Mouse (Mus musculus): ENCODE data around the gene Rwdd3. TPM values are rescaled to one million over a fixed set of nuclear protein-coding genes. Genes with fewer than 3 reads are reported as not detected.

Gene Rwdd3
- 1 to 10 TPM; 2.3 to 2.4 TPM for total RNA-seq (2021)
- long read RNA-seq, experiment 1, partial matches to known transcripts, result 0 of 2 reads
- long read RNA-seq, experiment 1, other reads (novel, unspliced or antisense), result 1 of 2 reads
- long read RNA-seq, experiment 2, partial matches to known transcripts, result 0 of 6 reads
- long read RNA-seq, experiment 2, other reads (novel, unspliced or antisense), result 2 of 6 reads

DNA sequence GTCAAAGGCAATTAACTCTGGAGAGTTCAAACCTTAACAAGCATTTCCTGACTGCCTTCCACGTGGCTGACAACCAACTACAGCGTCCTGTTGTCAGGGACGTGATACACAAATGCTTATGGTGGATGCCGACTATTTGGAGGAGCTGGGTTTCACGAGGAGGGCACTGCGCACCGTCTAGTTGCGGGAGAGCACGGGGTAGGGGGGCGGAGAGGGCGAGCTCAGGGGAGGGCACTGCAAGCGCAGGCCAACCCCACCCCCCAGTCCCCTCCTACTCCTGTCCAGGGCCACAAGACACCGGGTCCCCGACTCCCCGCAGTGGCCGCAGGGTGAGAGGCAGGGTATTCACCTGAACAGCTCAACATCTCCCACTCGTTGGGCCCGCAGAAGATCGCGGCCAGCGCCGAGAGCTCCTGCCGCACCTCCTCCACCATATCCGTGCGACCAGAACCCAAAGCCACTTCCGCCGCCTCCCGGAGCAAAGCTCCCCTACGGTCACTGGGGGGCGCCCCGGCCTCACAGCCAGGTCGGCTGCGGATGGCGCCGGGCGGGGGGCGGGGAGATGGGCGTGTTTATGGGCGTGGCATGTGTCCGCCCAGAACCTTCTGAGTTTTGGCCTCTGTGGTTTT lies at the start of gene Rwdd3:
Gene Rwdd3 (minus strand): TSS at position 453 of the 629 bp plus-strand sequence.
- peak; percentile 89 for DNase-seq
- intact Hi-C loops (cut with DNase I; ENCODE audit: low total_unique reads), result no loop called here

DNA sequence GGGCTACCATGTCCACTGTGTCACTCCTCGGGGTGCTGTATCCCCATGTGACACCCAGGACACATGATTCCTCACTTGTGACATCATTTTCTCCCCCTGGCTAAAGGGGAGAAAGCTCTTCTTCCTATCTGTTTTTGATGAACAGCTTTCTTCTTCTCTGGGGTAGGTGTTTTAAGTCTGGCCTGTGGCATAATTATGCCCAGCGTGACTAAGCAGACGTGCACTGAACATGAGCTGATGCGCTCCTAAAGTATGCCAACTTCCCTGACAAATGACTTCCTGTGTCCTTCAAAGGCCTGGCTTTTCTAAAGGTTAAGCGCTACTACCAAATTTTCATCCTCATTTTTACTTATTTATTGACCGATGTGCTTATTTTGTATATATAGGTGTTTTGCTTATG lies 45.5 kb upstream of the Rwdd3 start:
- intact Hi-C loops (cut with DNase I; ENCODE audit: low total_unique reads), result no loop called here
- no peak for DNase-seq

DNA sequence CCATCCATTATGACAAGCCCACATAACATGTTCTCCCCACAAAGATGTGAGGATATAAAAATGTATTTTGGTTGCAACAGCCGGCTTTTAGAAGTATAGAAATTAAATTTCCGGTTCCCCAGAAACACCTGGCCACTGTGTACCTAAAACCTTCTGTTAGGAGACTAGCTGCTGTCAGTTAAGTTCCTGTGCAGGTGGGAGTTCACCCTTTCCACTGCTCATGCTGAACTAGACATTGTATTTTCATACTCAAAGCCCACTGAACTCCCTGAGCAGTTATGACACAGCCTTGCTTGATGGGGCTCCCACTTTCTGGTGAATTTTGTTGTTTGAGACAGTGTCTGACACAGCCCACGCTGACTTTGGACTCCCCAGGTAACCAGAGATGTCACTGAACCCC lies 42.0 kb upstream of the Rwdd3 start:
- DNase-seq, result no peak
- intact Hi-C loops (cut with DNase I; ENCODE audit: low total_unique reads), result no loop called here

DNA sequence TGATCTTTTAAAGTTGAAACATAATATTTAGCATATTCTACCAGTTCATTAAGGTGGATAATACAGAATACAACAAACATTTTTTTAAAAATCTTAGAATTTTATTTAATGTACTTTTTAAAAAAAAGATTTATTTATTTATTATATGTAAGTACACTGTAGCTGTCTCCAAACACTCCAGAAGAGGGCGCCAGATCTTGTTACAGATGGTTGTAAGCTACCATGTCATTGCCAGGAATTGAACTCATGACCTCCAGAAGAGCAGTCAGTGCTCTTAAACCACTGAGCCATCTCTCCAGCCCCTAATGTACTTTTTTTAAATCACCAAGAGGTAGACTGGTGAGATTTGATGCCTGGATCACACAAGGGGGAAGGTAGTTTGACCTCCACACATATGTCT lies 40.7 kb upstream of the Rwdd3 start:
- intact Hi-C loops (cut with DNase I; ENCODE audit: low total_unique reads), result no loop called here
- no peak for DNase-seq

DNA sequence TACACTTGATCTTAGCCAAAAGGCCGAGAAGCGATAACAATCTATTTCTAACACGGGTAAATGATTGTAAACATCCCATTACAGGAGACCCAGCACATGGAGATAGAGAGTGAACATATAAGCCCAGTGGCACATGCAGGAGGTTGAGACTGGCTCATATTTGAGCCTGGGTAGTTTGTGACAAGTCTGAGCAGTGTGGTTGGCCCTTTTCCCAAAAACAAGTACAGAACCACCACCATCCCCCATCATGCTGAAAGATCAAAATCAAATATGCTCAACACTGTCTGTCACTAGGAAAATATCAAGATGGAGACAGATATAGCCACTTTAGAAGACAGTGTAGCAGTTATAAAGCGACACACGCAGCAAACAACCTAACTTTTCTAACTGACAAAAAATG lies 37.5 kb upstream of the Rwdd3 start:
- DNase-seq, result no peak
- intact Hi-C loops (cut with DNase I; ENCODE audit: low total_unique reads), result no loop called here

DNA sequence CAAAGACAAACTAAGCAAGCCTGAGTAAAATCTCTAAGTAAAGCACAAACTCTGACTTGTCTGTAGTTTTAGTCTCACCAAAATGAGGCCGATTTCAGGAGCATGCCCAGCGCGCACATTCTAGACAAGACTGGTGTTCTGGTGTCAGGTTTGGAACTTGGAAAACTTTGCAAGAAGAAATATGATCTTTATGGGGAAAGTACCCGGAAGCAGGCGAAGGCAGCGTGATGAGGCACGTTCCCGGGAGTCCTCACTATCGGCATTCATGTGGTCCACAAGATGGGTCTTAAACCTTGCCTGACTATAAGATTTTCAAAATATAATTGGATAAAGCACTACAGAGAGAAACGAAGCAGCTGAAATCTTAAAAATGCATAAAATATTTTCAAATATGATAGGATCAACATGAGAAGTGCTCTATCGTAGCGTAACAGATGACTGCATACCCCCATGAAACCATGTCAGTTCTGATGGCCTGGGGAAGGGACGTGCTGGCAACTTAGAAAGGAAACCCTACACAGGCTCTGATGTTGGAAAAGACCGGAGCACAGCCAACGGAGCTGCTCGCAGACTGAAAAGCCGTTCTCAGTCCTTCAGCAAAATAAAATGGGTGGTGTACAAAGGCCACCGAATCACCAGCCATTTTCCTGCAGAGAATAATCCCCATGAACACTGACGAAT lies 34.8 kb upstream of the Rwdd3 start:
- peak; percentile 15 for DNase-seq
- intact Hi-C loops (cut with DNase I; ENCODE audit: low total_unique reads), result no loop called here

DNA sequence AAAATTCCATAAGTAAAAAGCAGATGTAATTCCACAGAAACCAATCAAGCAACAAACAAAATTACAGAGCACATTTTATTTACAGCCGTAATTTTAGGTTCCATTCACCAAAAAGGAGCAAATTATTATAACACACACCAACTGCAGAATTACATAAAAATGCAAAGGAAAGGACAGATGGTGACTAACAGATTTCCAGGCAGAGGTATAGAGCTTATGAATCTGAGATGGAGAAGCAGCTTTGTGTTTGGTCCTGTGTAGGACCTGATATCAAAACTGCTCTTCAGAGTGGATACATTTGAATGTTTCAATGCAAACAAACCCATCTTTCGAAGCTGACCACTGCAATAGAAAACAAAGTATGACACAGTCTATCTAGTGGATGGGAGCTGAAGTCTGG lies 31.1 kb upstream of the Rwdd3 start:
- DNase-seq, result no peak
- intact Hi-C loops (cut with DNase I; ENCODE audit: low total_unique reads), result no loop called here

DNA sequence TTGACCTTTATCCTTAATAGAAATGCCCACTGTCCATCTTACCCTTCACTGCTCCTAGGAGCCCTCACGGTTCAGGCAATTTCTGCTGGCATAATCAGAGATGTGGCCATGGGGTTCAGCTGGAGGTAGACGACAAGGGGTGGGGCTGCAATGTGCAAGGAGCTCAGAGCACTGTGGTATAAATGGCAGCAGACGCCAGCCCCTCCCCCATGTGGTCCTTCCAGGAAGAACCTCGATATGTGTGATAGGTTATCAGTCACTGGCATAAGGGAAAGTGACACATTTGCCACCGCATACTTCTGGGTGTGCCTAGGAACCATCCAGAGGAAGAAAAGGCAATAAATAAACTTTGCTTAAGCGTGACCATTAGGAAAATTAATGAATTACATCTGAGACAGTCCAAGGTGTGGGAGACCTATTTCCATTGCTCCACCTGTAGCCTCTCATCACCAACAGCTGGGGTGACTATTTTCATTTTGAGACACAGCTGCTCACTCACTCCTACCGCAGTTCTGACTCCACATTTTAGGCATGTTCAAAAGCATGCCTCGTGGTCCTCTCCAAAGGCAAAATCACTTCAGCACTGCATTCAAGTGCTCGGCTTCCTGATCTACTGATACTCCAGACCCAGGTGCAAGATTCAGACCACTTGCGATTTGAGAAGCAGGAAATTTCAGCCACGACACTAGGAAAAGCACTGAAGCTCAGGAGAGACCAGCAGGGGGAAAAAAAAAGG lies 29.7 kb upstream of the Rwdd3 start:
- intact Hi-C loops (cut with DNase I; ENCODE audit: low total_unique reads), result no loop called here

DNA sequence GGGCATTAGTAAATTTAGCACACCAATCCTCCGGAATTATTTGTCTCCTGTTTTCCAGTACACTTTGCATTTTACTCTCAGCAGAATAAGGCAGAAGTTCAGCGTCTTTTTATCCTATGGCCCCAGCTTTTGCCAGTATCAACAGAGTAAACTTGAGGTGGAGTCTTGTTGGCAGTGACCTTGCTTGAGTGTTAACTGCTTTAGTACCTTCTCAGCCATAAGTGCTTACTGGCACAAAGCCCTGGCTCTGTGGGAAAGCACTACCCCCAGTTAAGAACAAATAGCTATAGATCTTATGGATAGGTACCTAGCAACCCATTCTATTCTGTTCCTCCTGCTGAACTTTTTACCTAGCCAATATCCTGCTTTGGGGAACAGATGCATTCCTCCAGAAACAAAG lies 17.7 kb upstream of the Rwdd3 start:
- DNase-seq, result no peak
- intact Hi-C loops (cut with DNase I; ENCODE audit: low total_unique reads), result no loop called here

More for the DNA sequence above, 29.7 kb upstream of the Rwdd3 start:
- DNase-seq, result no peak

DNA sequence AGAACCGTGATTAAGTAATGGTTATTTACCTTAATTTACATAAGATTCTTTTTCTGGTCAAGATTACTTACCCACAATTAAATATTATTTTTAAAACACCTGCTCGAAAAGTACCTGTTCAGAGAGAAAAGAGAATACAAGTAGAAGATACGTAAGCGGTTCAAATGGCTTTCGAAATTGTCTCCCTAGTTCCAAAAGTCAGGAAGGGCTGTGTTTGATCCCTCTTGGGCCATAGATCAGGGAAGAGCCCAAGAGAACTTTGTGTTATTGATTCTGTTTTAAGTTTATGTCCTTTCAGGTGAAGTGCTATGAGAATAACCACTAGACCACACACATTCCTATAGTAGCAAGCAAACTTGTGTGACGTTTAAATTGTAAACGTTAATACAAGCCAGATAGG lies 16.0 kb upstream of the Rwdd3 start:
- DNase-seq, result no peak

DNA sequence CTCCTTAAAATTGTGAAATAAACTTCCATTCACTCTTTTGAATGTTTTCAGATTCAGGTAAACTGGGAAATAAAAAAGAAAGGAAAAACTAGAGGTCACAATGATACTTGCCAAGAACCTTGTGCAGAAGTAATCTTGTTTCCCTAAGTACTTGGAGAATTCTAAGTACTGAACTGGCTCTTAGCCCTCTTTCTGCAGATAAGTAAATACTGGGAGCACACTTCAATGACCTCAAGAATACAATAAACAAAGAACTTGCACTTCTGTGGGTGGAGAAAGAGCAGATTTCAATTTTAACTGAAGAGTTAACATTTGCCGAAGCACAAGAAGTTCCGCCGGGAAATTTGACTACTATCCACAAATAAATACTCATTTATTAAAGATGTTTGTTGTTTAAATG lies 15.4 kb upstream of the Rwdd3 start:
- intact Hi-C loops (cut with DNase I; ENCODE audit: low total_unique reads), result no loop called here
- no peak for DNase-seq

More for the DNA sequence above, 16.0 kb upstream of the Rwdd3 start:
- intact Hi-C loops (cut with DNase I; ENCODE audit: low total_unique reads), result no loop called here

DNA sequence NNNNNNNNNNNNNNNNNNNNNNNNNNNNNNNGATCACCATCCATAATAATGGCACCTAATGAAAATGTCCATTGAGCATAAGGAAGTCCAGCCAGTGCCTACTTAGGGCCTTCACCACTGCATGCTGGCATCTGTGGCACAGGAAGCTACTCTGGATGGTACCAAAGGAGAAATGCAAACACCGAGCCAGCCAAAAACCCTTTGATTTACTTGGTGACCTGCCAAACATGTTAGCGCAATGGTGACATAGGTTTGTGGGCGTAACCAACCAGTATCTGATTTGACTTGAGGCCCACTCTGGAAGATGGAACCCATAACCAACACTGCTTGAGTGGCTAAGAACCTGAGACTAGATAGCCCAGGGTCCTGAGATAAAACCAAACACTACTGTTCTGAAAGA lies 13.7 kb upstream of the Rwdd3 start:
- intact Hi-C loops (cut with DNase I; ENCODE audit: low total_unique reads), result no loop called here
- DNase-seq, result no peak

DNA sequence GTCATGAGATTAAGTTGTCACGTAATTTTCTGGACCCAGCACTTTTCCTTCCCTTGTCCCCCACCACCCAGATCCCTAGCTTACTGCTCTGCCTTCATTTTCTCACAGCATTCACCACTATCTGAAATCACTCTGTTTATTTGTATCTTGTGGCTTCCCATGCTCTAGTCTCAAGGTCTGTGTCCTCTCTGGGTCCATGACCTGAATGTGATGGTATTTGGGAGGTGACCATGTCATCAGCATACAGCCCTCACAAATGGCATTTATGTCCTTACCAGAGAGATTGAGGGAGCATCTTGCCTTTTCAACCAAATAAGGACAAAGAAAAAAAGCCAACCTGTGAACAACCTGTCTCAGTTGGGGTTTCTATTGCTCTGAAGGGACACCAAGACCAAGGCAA lies 4.5 kb upstream of the Rwdd3 start:
- no peak for DNase-seq
- intact Hi-C loops (cut with DNase I; ENCODE audit: low total_unique reads), result no loop called here

DNA sequence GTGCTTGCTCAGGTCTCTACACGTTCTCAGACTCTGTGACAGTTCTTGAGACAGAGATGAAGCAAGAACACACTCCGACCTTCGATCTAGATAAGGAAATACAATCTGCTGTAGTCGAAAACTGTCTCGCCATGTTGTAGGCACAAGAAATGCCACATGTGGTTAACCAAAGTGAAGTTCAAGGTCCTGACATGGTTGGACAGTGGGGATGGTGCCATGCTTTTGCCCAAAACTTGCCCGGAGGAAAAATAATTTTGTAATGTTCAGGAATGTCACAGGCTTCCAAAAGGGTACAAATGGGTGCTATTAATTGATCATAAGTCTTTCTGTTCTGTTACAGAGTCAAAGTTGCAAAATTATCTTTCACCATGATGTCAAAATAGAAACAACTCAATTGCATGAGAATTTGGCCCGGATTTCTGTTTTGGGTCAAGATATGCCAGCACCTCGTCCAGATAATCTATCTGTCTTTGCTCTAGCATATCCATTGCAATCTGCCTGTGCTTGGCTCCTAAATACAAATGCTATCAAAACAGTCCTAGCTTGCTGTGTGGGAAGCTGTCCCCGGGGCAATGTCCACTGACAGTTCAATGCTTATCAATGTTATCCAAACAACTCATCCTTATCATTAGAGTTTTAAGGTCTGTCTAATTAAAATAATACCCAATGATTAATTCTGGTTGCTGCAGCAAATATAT lies 2.9 kb upstream of the Rwdd3 start:
- DNase-seq, result no peak
- intact Hi-C loops (cut with DNase I; ENCODE audit: low total_unique reads), result no loop called here

DNA sequence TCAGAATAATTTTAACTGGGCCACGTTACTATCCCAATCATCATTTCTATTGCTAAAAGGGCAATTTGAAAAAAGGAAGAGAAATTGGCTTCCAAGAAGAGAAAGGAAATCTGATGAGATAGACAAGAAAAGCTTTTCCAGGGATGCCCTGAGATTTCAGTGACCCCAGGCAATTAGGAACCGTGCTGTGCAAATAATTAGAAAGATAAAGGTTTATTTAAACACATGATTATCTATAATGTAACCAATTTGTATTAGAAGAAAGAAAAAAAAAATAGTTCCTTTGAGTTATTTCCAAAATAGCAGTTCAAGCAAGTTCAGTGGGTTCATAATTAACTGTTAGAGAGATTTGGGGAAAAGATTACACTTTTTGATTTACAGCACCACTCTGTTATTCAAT lies 1.2 kb upstream of the Rwdd3 start:
- intact Hi-C loops (cut with DNase I; ENCODE audit: low total_unique reads), result no loop called here
- DNase-seq, result no peak

DNA sequence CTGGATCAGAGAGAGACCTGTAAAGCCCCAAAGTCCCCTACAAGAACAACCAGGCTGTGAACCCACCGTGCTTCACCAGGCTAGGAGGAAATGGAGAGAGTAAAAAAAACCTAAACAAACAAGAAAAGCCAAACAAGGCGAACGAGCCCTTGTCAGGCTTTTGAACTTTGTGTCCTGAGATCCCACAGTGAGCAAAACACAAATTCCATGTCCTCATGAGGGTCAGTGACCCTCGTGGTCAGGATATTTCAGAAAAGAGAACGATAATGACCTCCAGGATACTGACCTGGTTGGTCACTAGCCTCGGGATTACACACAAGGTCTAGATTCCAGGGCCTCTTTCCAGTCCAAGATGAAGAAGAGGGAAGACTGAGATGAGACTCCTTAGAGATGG lies 374 bp upstream of the Rwdd3 start:
- DNase-seq, result no peak
- intact Hi-C loops (cut with DNase I; ENCODE audit: low total_unique reads), result no loop called here

DNA sequence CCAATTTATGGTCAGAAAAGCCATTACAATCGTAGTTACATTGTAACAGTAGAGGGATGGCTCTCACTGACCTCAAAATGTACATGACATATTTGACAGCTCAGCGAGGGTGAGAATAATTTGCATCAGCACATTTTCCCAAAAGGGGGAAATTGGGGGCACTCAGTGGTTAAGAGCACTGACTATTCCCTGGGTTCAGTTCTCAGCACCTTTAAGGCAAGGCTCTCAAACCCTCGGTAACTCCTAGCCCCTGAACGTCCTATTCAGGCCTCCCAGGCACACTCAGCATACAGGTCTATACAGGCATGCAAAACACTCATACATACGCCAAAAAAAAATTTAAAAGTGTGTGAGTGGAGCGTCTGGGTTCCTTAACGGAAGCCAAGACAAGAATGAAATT lies 864 bp downstream of the Rwdd3 start:
- intact Hi-C loops (cut with DNase I; ENCODE audit: low total_unique reads), result no loop called here
- no peak for DNase-seq

DNA sequence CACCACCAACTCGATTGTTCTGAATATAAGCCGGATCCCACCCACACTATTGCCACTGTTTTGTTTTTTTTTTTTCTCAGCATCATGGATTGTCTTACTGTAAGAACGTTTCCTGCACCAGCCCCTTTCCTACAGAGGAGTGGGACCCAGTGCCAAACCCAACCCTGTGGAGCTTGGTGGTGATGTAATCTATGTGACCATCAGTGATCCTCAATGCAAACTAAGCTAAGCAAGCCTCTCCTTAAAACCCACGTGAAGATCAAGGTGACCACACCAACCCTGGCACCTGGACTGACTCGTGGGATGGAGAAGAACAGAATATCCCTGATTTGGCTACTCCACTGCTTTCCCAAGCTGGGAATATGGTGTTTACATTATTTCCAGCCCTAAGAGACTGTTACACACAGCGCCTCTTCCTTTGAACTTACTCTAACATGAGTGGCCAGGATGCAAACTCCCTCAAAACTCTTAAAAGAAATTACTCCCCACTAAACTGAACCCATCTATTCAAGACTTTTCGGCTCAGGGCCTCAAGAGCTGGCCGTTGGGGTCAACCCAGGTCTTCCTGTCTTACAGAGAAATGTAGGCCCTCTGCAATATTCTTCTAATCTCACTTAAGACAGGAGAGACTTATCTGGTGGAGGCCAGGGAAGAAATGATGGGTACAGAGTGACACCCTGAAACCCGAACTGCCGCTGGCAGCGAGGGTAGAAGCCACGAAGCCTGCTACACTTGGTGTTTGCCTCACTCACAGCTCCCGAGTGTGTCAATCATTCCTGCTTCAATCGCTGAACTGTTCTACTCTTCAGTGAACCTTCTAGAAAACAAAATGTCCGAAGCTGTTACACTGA lies 2.2 kb downstream of the Rwdd3 start:
- DNase-seq, result no peak
- intact Hi-C loops (cut with DNase I; ENCODE audit: low total_unique reads), result loop anchor here (5.0 kb wide), 2 partner anchors 118 to 333 kb away; no protein-coding TSS in a partner anchor

DNA sequence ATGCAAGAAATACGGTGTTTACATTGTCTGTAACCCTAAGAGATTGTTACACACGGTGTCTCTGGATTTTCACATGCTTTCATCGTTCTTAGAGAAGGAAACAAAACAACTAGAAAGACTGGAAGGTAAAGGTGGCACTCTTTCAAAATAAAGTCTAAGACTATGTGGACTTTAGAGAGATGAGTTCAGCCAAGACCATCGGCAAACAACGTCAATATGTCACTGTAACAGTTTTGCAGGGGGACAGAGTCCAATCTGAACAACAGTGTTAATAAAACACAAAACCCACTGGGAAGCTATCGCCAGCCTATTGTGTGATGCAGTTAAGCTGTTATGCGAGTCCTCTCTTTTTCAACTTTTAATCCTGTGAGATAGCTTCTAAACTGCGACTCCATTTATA lies 2.9 kb downstream of the Rwdd3 start:
- intact Hi-C loops (cut with DNase I; ENCODE audit: low total_unique reads), result loop anchor here (5.0 kb wide), 2 partner anchors 119 to 334 kb away; no protein-coding TSS in a partner anchor
- DNase-seq, result no peak

All from gastrocnemius, postnatal 14 days (tissue).